Mouse (Mus musculus) CH12.LX (cell line): Measurements from ENCODE around the gene Apba1. TPM values are rescaled to one million over a fixed set of nuclear protein-coding genes. Genes with fewer than 3 reads are reported as not detected.

Experiments
- DNase-seq: peaks from one replicate; pipeline ENCODE4 v3.0.0-alpha.2; 2013; ENCODE audit errors: extremely low read depth
- H3K27ac ChIP-seq: 2 replicates; pipeline ENCODE4 v1.5.1; 2012; ENCODE audit warnings: low read depth, mild to moderate bottlenecking, control low read depth, moderate library complexity; ENCODE audit not compliant: insufficient read depth
- H3K27me3 ChIP-seq: replicated peaks from 2 replicates; pipeline ENCODE3; 2012; ENCODE audit warnings: inconsistent platforms
- H3K36me3 ChIP-seq, 2 experiments: replicated peaks in 1 of 2; 2 replicates each; pipeline versions ENCODE3 to v1.6.1; 2012; ENCODE audit warnings: inconsistent platforms in 1 of 2, low read length in 1 of 2, mild to moderate bottlenecking in 1 of 2, mixed read lengths in 1 of 2, moderate library complexity in 1 of 2; ENCODE audit not compliant: control insufficient read depth in 1 of 2, insufficient read depth in 1 of 2
- H3K4me1 ChIP-seq, 2 experiments: 2 replicates each; pipeline ENCODE4 v1.6.1; 2012; ENCODE audit warnings: inconsistent platforms in 1 of 2, moderate library complexity in 1 of 2; ENCODE audit not compliant: insufficient read depth in 2 of 2, control insufficient read depth in 1 of 2
- H3K4me2 ChIP-seq: 2 replicates; pipeline ENCODE4 v1.6.1; 2012; ENCODE audit warnings: low read depth, mild to moderate bottlenecking, control low read depth; ENCODE audit not compliant: poor library complexity, insufficient read depth, severe bottlenecking
- H3K4me3 ChIP-seq, 3 experiments: fragments of 150-350 bp in 1 of 3; sonication (generic) in 1 of 3; replicated peaks in 1 of 3; 2 replicates each; pipeline versions ENCODE3 to v1.5.1; 2011 to 2012; ENCODE audit warnings: low read depth in 2 of 3, low read length in 2 of 3, mild to moderate bottlenecking in 2 of 3, moderate library complexity in 2 of 3, control low read depth in 1 of 3, improper control_type of control experiment in 1 of 3, inconsistent platforms in 1 of 3, mixed read lengths in 1 of 3; ENCODE audit not compliant: poor library complexity in 1 of 3
- H3K79me2 ChIP-seq: replicated peaks from 2 replicates; pipeline ENCODE4 v1.6.1; 2012; ENCODE audit warnings: mild to moderate bottlenecking, moderate library complexity; ENCODE audit not compliant: control insufficient read depth, poor library complexity, insufficient read depth, severe bottlenecking; ENCODE audit errors: extremely low read depth
- H3K9ac ChIP-seq: 2 replicates; pipeline ENCODE4 v1.6.1; 2012; ENCODE audit warnings: low read depth, mild to moderate bottlenecking, control low read depth, moderate library complexity; ENCODE audit not compliant: insufficient read depth
- H3K9me3 ChIP-seq: replicated peaks from 2 replicates; pipeline ENCODE3; 2012; ENCODE audit warnings: low read length, inconsistent platforms, mixed read lengths
- CHD2 ChIP-seq: IDR thresholded peaks from 2 replicates; pipeline ENCODE4 v1.6.1; 2011; ENCODE audit warnings: low read length, improper control_type of control experiment
- EP300 ChIP-seq: IDR thresholded peaks from 2 replicates; pipeline ENCODE4 v1.6.1; 2011; ENCODE audit warnings: low read length, improper control_type of control experiment
- HCFC1 ChIP-seq: IDR thresholded peaks from 2 replicates; pipeline ENCODE4 v1.6.1; 2012; ENCODE audit warnings: low read depth, mild to moderate bottlenecking, inconsistent platforms, low read length, improper control_type of control experiment
- KAT2A ChIP-seq: IDR thresholded peaks from 2 replicates; pipeline ENCODE4 v1.6.1; 2012; ENCODE audit warnings: low read length, improper control_type of control experiment, inconsistent platforms; ENCODE audit not compliant: insufficient replicate concordance
- MAFK ChIP-seq: IDR thresholded peaks from 2 replicates; pipeline ENCODE4 v1.6.1; 2011; ENCODE audit warnings: low read length, improper control_type of control experiment; ENCODE audit not compliant: insufficient replicate concordance
- MAX ChIP-seq: IDR thresholded peaks from 2 replicates; pipeline ENCODE4 v1.6.1; 2011; ENCODE audit warnings: low read length, improper control_type of control experiment
- MAZ ChIP-seq: IDR thresholded peaks from 2 replicates; pipeline ENCODE4 v1.6.1; 2012; ENCODE audit warnings: low read depth, mild to moderate bottlenecking, inconsistent platforms, low read length, improper control_type of control experiment, moderate library complexity
- MEF2A ChIP-seq: IDR thresholded peaks from 2 replicates; pipeline ENCODE4 v1.6.1; 2014; ENCODE audit warnings: low read depth, mild to moderate bottlenecking, inconsistent platforms, low read length, improper control_type of control experiment, borderline replicate concordance
- MYC ChIP-seq: IDR thresholded peaks from 2 replicates; pipeline ENCODE4 v1.6.1; 2011; ENCODE audit warnings: low read depth, mild to moderate bottlenecking, improper control_type of control experiment, low read length
- PAX5 ChIP-seq: IDR thresholded peaks from 2 replicates; pipeline ENCODE4 v1.6.1; 2012; ENCODE audit warnings: low read length, inconsistent platforms, mixed read lengths
- SIN3A ChIP-seq: IDR thresholded peaks from 2 replicates; pipeline ENCODE4 v1.6.1; 2012; ENCODE audit warnings: low read length, improper control_type of control experiment, inconsistent platforms
- UBTF ChIP-seq: IDR thresholded peaks from 2 replicates; pipeline ENCODE4 v1.6.1; 2012; ENCODE audit warnings: low read depth, mild to moderate bottlenecking, inconsistent platforms, low read length, improper control_type of control experiment, moderate library complexity
- ZNF384 ChIP-seq: IDR thresholded peaks from 2 replicates; pipeline ENCODE4 v1.6.1; 2012; ENCODE audit warnings: low read depth, low read length, improper control_type of control experiment, inconsistent platforms
- dilution Hi-C: fragments of 300-500 bp; cut with MboI; formaldehyde crosslinking; loops from 2 replicates; pipeline ENCODE4 v1.14.3; 2020; ENCODE audit warnings: low sequenced_read_pairs; ENCODE audit not compliant: extremely low pct_unique_long_range_greater_than_20kb, extremely low pct_ligation_motif_present
- in situ Hi-C: fragments of 300-500 bp; cut with MboI; formaldehyde crosslinking; loops from 3 replicates; pipeline ENCODE4 v1.14.3; 2019; ENCODE audit warnings: low sequenced_read_pairs, low pct_ligation_motif_present, low pct_unique_long_range_greater_than_20kb, mixed read lengths
- polyA plus RNA-seq: library from polyadenylated mRNA; unstranded; fragments of >175 nt; gene quantifications from 2 replicates; pipeline ENCODE4 v1.2.1, GENCODE M21; 2012; ENCODE audit warnings: low read depth; ENCODE audit not compliant: insufficient read length
- total RNA-seq, 2 experiments: library from RNA; depleted of rRNA; stranded (reverse); fragments of 300-350 nt in 1 of 2; fragments of >200 nt in 1 of 2; gene quantifications; 2 replicates each; pipeline ENCODE4 v1.2.3; 2012 to 2014

Gene Apba1
- total and polyA plus RNA-seq, 3 experiments, result 0.08 to 0.24 (median 0.09) TPM

DNA sequence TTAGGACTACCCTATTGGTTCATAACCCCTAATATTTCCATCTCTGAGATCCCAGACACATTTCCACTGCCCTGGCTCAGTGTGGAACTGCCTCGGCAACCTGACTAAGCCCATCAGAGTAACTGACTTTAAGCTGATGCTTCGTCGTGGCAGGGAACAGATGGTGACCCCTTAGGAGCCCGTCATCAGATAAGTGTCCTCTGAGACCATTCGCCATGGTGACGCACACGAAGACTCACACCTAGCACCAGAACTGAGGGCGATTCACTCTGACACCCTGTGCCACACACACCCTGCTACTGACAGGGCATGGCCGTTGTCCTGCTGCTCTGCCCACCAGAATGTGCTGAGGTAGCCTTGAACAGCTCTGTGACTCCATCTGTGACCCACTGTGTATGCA, 166.1 kb downstream of the Apba1 start:
- H3K4me3 ChIP-seq, result no peak overlapping the region
- no peak overlapping the region for H3K27ac ChIP-seq
- in situ Hi-C loops, result no loop called here

DNA sequence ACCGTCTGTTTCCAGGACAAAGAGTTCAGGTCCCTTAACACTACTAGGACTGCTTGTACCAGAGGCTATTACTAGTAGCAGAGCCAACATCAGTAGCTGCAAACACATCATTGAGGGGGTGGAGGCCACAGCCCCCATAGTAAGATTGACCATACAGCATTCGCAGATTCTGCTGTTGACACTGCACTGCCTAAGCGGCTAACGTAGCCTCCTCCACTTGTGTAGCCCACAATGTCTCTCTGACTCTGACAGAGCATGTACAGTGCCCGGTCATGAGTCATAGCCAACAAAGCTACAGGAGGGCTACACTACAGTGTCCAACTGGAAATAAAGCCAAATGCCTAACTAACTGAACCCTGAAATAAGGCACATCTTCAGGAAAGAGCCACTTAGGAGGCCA, 166.9 kb downstream of the Apba1 start:
- in situ Hi-C loops, result no loop called here
- no peak for DNase-seq
- Histone ChIP-seq H3K27ac (no peak overlapping the region), H3K4me3 (no peak overlapping the region), H3K79me2 (no peaks in the 10 kb centered on the region), H3K9ac (no peak overlapping the region), H3K4me2 (no peak overlapping the region), H3K27me3 (no peaks in the 10 kb centered on the region), H3K36me3 (no peaks in the 10 kb centered on the region), H3K9me3 (no peaks in the 10 kb centered on the region), H3K4me1 (peaks cover 0 to 6% of the 10 kb centered on the region in 2 experiments; a peak in 1 of 4 replicates)
- dilution Hi-C loops, result no loop called here
- TF ChIP-seq CHD2 (no peak), UBTF (no peak), MAZ (no peak), MAFK (no peak), MYC (no peak), KAT2A (no peak)

More for the DNA sequence above, 166.1 kb downstream of the Apba1 start:
- no peak for DNase-seq
- Histone ChIP-seq H3K79me2 (no peaks in the 10 kb centered on the region), H3K4me2 (no peak overlapping the region), H3K27me3 (no peaks in the 10 kb centered on the region), H3K9ac (no peak overlapping the region), H3K9me3 (no peaks in the 10 kb centered on the region), H3K4me1 (peaks cover 0 to 6% of the 10 kb centered on the region in 2 experiments; a peak in 1 of 4 replicates), H3K36me3 (no peaks in the 10 kb centered on the region)
- dilution Hi-C loops, result no loop called here
- TF ChIP-seq HCFC1 (no peak), SIN3A (no peak), EP300 (no peak), PAX5 (no peak)

DNA sequence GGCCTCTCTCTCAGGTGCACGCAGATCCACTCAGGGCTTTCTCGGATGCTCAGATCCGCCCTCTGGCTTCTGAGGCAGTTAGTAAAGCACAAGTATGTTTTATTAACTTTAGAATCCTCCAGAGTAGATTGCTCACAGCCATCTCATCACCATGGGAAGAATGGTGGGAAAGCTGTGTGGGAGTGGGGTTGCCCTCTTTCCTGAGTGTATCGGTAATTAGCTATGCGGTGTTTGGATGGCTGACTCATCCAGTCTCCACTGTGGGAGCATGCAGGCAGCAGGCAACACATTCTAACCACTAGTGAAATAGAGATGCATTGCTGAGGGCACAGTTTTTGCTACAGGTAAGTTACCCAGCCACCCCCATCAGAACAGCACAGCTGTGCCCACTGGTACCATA, 172.1 kb downstream of the Apba1 start:
- DNase-seq, result no peak
- in situ Hi-C loops, result no loop called here
- no peak overlapping the region for H3K9ac ChIP-seq
- H3K27me3 ChIP-seq, result no peaks in the 10 kb centered on the region
- H3K27ac ChIP-seq, result no peak overlapping the region
- H3K79me2 ChIP-seq, result no peaks in the 10 kb centered on the region
- H3K4me2 ChIP-seq, result no peak overlapping the region
- H3K4me1 ChIP-seq, result peaks cover 0 to 5% of the 10 kb centered on the region in 2 experiments; a peak in 1 of 4 replicates
- H3K36me3 ChIP-seq, result no peaks in the 10 kb centered on the region
- dilution Hi-C loops, result no loop called here
- TF ChIP-seq MAX (no peak), MYC (no peak), MEF2A (no peak), ZNF384 (no peak)
- no peak overlapping the region for H3K4me3 ChIP-seq
- peaks cover 4% of the 10 kb centered on the region for H3K9me3 ChIP-seq
